Mouse (Mus musculus): ENCODE measurements at regions not wholly inside any gene's neighbourhood (a gene's known extent, or its start where the extent isn't known, plus 50 kb on each side); places are given as distances from the start of the nearest gene placed in this dataset.
"Not testable (repeated sequence)": the region's sequence is repeated elsewhere in the genome, so short reads cannot be mapped to it uniquely, and the experiment has no call there.

GRCm38 (mm10) chr15:87894866-87895265 lies 350.8 kb downstream of the Fam19a5 start:
- TF ChIP-seq POLR2A (IDR thresholded peaks at IDR 0.05; ENCODE audit: borderline replicate concordance, low read depth, low read length); CTCF (IDR thresholded peaks at IDR 0.05; ENCODE audit: low read depth, low read length): not testable (repeated sequence)

All from bone marrow macrophage, adult 2 months (primary cell).